Mouse (Mus musculus) thymus, adult 2 months (tissue): ENCODE results near the gene Tac4.

Source experiments
- CTCF ChIP-seq: fragments of 200-500 bp; IDR thresholded peaks from 2 replicates; pipeline ENCODE4 v1.5.1; 2012; ENCODE audit warnings: mild to moderate bottlenecking, control low read depth, low read length, moderate library complexity, borderline replicate concordance; ENCODE audit not compliant: control insufficient read depth, poor library complexity, insufficient read depth; ENCODE audit errors: extremely low read depth
- POLR2A ChIP-seq: fragments of 200-500 bp; IDR thresholded peaks from 2 replicates; pipeline ENCODE4 v1.6.1; 2012; ENCODE audit warnings: mild to moderate bottlenecking, low read length, control low read depth, moderate library complexity; ENCODE audit not compliant: control insufficient read depth, poor library complexity, insufficient read depth; ENCODE audit errors: extremely low read depth

DNA sequence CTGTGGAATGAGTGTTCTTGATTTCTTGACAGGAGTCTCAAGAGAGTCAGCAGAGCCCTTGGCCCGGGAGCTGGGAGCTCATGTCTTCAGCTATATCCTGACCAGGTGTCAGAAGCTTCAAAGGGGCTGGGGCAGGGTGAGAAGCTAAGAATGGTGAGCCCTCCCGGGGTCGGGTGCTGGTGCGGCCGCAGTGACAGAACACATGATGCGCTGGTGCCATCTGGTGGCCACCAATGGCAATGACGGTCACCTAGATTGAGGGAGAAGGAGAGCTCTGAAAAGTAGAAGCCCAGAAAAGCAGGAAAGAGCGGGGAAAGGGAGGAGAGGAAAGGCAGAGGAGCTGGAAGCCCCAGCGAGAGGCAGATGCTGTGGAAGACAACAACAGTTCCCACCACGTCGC, 10.0 kb upstream of the Tac4 start:
- TF ChIP-seq CTCF (peak; percentile 91), POLR2A (no peak)
